Mouse (Mus musculus) CH12.LX (cell line): ENCODE measurements around the gene Rilpl1. TPM values are rescaled to one million over a fixed set of nuclear protein-coding genes. Genes with fewer than 3 reads are reported as not detected.
A peak's percentile ranks its signal among the peaks of the same experiment; 100 is the strongest.

ENCODE experiments used
- DNase-seq: peaks from one replicate; pipeline ENCODE4 v3.0.0-alpha.2; 2013; ENCODE audit errors: extremely low read depth
- H3K27ac ChIP-seq: 2 replicates; pipeline ENCODE4 v1.5.1; 2012; ENCODE audit warnings: low read depth, mild to moderate bottlenecking, control low read depth, moderate library complexity; ENCODE audit not compliant: insufficient read depth
- H3K27me3 ChIP-seq: replicated peaks from 2 replicates; pipeline ENCODE3; 2012; ENCODE audit warnings: inconsistent platforms
- H3K36me3 ChIP-seq, 2 experiments: replicated peaks in 1 of 2; 2 replicates each; pipeline versions ENCODE3 to v1.6.1; 2012; ENCODE audit warnings: inconsistent platforms in 1 of 2, low read length in 1 of 2, mild to moderate bottlenecking in 1 of 2, mixed read lengths in 1 of 2, moderate library complexity in 1 of 2; ENCODE audit not compliant: control insufficient read depth in 1 of 2, insufficient read depth in 1 of 2
- H3K4me1 ChIP-seq, 2 experiments: 2 replicates each; pipeline ENCODE4 v1.6.1; 2012; ENCODE audit warnings: inconsistent platforms in 1 of 2, moderate library complexity in 1 of 2; ENCODE audit not compliant: insufficient read depth in 2 of 2, control insufficient read depth in 1 of 2
- H3K4me2 ChIP-seq: 2 replicates; pipeline ENCODE4 v1.6.1; 2012; ENCODE audit warnings: low read depth, mild to moderate bottlenecking, control low read depth; ENCODE audit not compliant: poor library complexity, insufficient read depth, severe bottlenecking
- H3K4me3 ChIP-seq, 3 experiments: fragments of 150-350 bp in 1 of 3; sonication (generic) in 1 of 3; replicated peaks in 1 of 3; 2 replicates each; pipeline versions ENCODE3 to v1.5.1; 2011 to 2012; ENCODE audit warnings: low read depth in 2 of 3, low read length in 2 of 3, mild to moderate bottlenecking in 2 of 3, moderate library complexity in 2 of 3, control low read depth in 1 of 3, improper control_type of control experiment in 1 of 3, inconsistent platforms in 1 of 3, mixed read lengths in 1 of 3; ENCODE audit not compliant: poor library complexity in 1 of 3
- H3K79me2 ChIP-seq: replicated peaks from 2 replicates; pipeline ENCODE4 v1.6.1; 2012; ENCODE audit warnings: mild to moderate bottlenecking, moderate library complexity; ENCODE audit not compliant: control insufficient read depth, poor library complexity, insufficient read depth, severe bottlenecking; ENCODE audit errors: extremely low read depth
- H3K9ac ChIP-seq: 2 replicates; pipeline ENCODE4 v1.6.1; 2012; ENCODE audit warnings: low read depth, mild to moderate bottlenecking, control low read depth, moderate library complexity; ENCODE audit not compliant: insufficient read depth
- H3K9me3 ChIP-seq: replicated peaks from 2 replicates; pipeline ENCODE3; 2012; ENCODE audit warnings: low read length, inconsistent platforms, mixed read lengths
- CHD2 ChIP-seq: IDR thresholded peaks from 2 replicates; pipeline ENCODE4 v1.6.1; 2011; ENCODE audit warnings: low read length, improper control_type of control experiment
- CTCF ChIP-seq, 2 experiments: IDR thresholded peaks in 1 of 2; conservative IDR thresholded peaks in 1 of 2; 2 replicates each; pipeline ENCODE4 v1.5.1; 2011 to 2012; ENCODE audit warnings: low read depth in 2 of 2, low read length in 2 of 2, improper control_type of control experiment in 1 of 2, inconsistent platforms in 1 of 2, mild to moderate bottlenecking in 1 of 2, moderate library complexity in 1 of 2
- E2F4 ChIP-seq: IDR thresholded peaks from 2 replicates; pipeline ENCODE4 v1.6.1; 2011; ENCODE audit warnings: low read depth, low read length, improper control_type of control experiment; ENCODE audit not compliant: insufficient replicate concordance
- ETS1 ChIP-seq: conservative IDR thresholded peaks from 2 replicates; pipeline ENCODE4 v1.6.1; 2012; ENCODE audit warnings: low read depth, mild to moderate bottlenecking, inconsistent platforms, low read length, improper control_type of control experiment, moderate library complexity
- IRF4 ChIP-seq: IDR thresholded peaks from 2 replicates; pipeline ENCODE4 v1.6.1; 2014; ENCODE audit warnings: low read depth, mild to moderate bottlenecking, inconsistent platforms, low read length, improper control_type of control experiment
- JUN ChIP-seq: IDR thresholded peaks from 2 replicates; pipeline ENCODE4 v1.6.1; 2011; ENCODE audit warnings: low read depth, mild to moderate bottlenecking, low read length, improper control_type of control experiment, moderate library complexity; ENCODE audit not compliant: insufficient read depth
- JUND ChIP-seq: conservative IDR thresholded peaks from 2 replicates; pipeline ENCODE4 v1.6.1; 2011; ENCODE audit warnings: low read depth, low read length, improper control_type of control experiment
- MAZ ChIP-seq: IDR thresholded peaks from 2 replicates; pipeline ENCODE4 v1.6.1; 2012; ENCODE audit warnings: low read depth, mild to moderate bottlenecking, inconsistent platforms, low read length, improper control_type of control experiment, moderate library complexity
- MEF2A ChIP-seq: IDR thresholded peaks from 2 replicates; pipeline ENCODE4 v1.6.1; 2014; ENCODE audit warnings: low read depth, mild to moderate bottlenecking, inconsistent platforms, low read length, improper control_type of control experiment, borderline replicate concordance
- NRF1 ChIP-seq: IDR thresholded peaks from 2 replicates; pipeline ENCODE4 v1.6.1; 2014; ENCODE audit warnings: low read depth, mild to moderate bottlenecking, inconsistent platforms, low read length, improper control_type of control experiment, moderate library complexity
- PAX5 ChIP-seq: IDR thresholded peaks from 2 replicates; pipeline ENCODE4 v1.6.1; 2012; ENCODE audit warnings: low read length, inconsistent platforms, mixed read lengths
- POLR2A ChIP-seq: IDR thresholded peaks from 2 replicates; pipeline ENCODE4 v1.6.1; 2011; ENCODE audit warnings: low read depth, mild to moderate bottlenecking, improper control_type of control experiment, low read length
- RAD21 ChIP-seq: IDR thresholded peaks from 2 replicates; pipeline ENCODE4 v1.6.1; 2011; ENCODE audit warnings: low read depth, mild to moderate bottlenecking, low read length, improper control_type of control experiment, moderate library complexity
- SIN3A ChIP-seq: IDR thresholded peaks from 2 replicates; pipeline ENCODE4 v1.6.1; 2012; ENCODE audit warnings: low read length, improper control_type of control experiment, inconsistent platforms
- TBP ChIP-seq: conservative IDR thresholded peaks from 2 replicates; pipeline ENCODE4 v1.6.1; 2011; ENCODE audit warnings: low read depth, low read length, improper control_type of control experiment
- UBTF ChIP-seq: IDR thresholded peaks from 2 replicates; pipeline ENCODE4 v1.6.1; 2012; ENCODE audit warnings: low read depth, mild to moderate bottlenecking, inconsistent platforms, low read length, improper control_type of control experiment, moderate library complexity
- ZKSCAN1 ChIP-seq: IDR thresholded peaks from 2 replicates; pipeline ENCODE4 v1.6.1; 2012; ENCODE audit warnings: low read depth, inconsistent platforms, low read length, improper control_type of control experiment, borderline replicate concordance
- ZMIZ1 ChIP-seq: IDR thresholded peaks from 2 replicates; pipeline ENCODE4 v1.6.1; 2012; ENCODE audit warnings: low read depth, mild to moderate bottlenecking, inconsistent platforms, low read length, improper control_type of control experiment
- dilution Hi-C: fragments of 300-500 bp; cut with MboI; formaldehyde crosslinking; loops from 2 replicates; pipeline ENCODE4 v1.14.3; 2020; ENCODE audit warnings: low sequenced_read_pairs; ENCODE audit not compliant: extremely low pct_unique_long_range_greater_than_20kb, extremely low pct_ligation_motif_present
- in situ Hi-C: fragments of 300-500 bp; cut with MboI; formaldehyde crosslinking; loops from 3 replicates; pipeline ENCODE4 v1.14.3; 2019; ENCODE audit warnings: low sequenced_read_pairs, low pct_ligation_motif_present, low pct_unique_long_range_greater_than_20kb, mixed read lengths
- polyA plus RNA-seq: library from polyadenylated mRNA; unstranded; fragments of >175 nt; gene quantifications from 2 replicates; pipeline ENCODE4 v1.2.1, GENCODE M21; 2012; ENCODE audit warnings: low read depth; ENCODE audit not compliant: insufficient read length
- total RNA-seq, 2 experiments: library from RNA; depleted of rRNA; stranded (reverse); fragments of 300-350 nt in 1 of 2; fragments of >200 nt in 1 of 2; gene quantifications; 2 replicates each; pipeline ENCODE4 v1.2.3; 2012 to 2014

The Rilpl1 gene
- total and polyA plus RNA-seq, 3 experiments: 3.1 to 5.7 (median 5.4) TPM

DNA sequence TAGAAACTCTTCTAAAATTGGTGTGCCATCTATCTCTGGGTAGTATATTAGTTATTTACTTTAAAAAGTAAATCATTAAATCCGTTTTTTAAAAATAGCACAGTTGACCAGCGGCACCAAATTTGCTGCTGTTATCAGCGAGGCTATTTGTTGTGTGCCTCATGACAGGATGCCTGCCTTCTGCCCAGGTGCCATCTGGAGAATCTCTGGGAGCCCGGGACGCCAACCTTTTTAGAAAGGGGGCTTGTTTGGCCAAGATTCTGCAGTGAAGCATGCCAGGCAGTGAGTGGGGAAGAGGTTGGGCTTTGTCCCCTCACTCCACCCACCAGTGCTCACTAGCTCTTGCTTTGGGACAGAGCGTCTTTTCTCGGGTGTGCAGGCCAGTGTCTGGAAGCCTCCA is 81.1 kb downstream of the Rilpl1 start:
- H3K4me1 ChIP-seq: peaks cover 15 to 70% of the 10 kb centered on the region in 2 experiments

DNA sequence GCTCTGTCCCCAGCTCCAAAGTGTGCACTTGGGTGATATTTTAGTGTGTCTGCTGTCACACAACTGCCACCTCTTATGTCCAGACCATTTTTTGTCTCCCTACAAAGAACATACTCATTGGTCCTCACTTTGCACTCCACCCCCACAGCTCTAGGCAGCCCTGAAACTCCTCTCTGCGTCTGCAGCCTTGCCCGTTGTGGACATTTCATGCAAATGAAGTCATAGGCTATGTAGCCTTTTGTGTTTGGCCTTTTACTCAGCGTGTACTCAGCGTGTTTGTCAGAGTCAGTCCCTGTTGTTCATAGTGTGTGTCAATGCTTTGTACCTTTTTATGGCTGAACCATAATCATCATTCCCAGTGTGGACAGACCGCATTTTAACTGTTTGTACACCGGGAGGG is 81.7 kb downstream of the Rilpl1 start:
- TF ChIP-seq POLR2A: no peak
- no peak for TF ChIP-seq MAZ
- TF ChIP-seq ETS1: no peak; the same call in 1 of the 2 replicates
- TF ChIP-seq CTCF (conservative IDR thresholded peaks at IDR 0.05 in 1 of 2, IDR thresholded peaks at IDR 0.05 in 1 of 2; ENCODE audit: low read depth in 2 of 2, low read length in 2 of 2): no peak
- no peak for TF ChIP-seq NRF1
- TF ChIP-seq MEF2A: 0 out of 2 replicates have a peak, but pooled peaks have one; percentile 14
- no peak for TF ChIP-seq RAD21
- TF ChIP-seq SIN3A: peak; percentile 35; the same call in 1 of the 2 replicates
- TF ChIP-seq ZKSCAN1: no peak
- peak; percentile 28; the same call in 1 of the 2 replicates for TF ChIP-seq CHD2
- no peak for TF ChIP-seq JUND
- DNase-seq: no peak
- dilution Hi-C loops (no loop called here), in situ Hi-C loops (loop anchor here (25.0 kb wide), 1 partner anchor 413 kb away; the partner anchor contains the start of genes Ccdc92 and Zfp664)
- H3K4me2 ChIP-seq: peak overlapping the region; percentile 48
- H3K4me1 ChIP-seq: peaks cover 15 to 73% of the 10 kb centered on the region in 2 experiments
- no peaks in the 10 kb centered on the region for H3K9me3 ChIP-seq
- H3K79me2 ChIP-seq: peaks cover 90% of the 10 kb centered on the region
- H3K27ac ChIP-seq: peak overlapping the region; percentile 82
- no peaks in the 10 kb centered on the region for H3K27me3 ChIP-seq
- H3K36me3 ChIP-seq: peaks cover 63 to 70% of the 10 kb centered on the region in 2 experiments
- peak overlapping the region; percentile 27; the same call in 1 of the 2 replicates for H3K9ac ChIP-seq
- no peak overlapping the region for H3K4me3 ChIP-seq

More for the DNA sequence above, 81.1 kb downstream of the Rilpl1 start:
- TF ChIP-seq TBP: no peak
- no peak for TF ChIP-seq POLR2A
- no peak for TF ChIP-seq E2F4
- TF ChIP-seq UBTF: no peak
- no peak for TF ChIP-seq ZMIZ1
- no peak for TF ChIP-seq IRF4
- no peak for TF ChIP-seq JUN
- TF ChIP-seq PAX5: no peak
- no peak for TF ChIP-seq CTCF (conservative IDR thresholded peaks at IDR 0.05 in 1 of 2, IDR thresholded peaks at IDR 0.05 in 1 of 2; ENCODE audit: low read depth in 2 of 2, low read length in 2 of 2)
- in situ Hi-C loops: no loop called here
- Histone ChIP-seq H3K4me3 (no peak overlapping the region), H3K79me2 (peaks cover 90% of the 10 kb centered on the region), H3K9me3 (no peaks in the 10 kb centered on the region), H3K9ac (no peak overlapping the region), H3K36me3 (peaks cover 68 to 75% of the 10 kb centered on the region in 2 experiments), H3K27me3 (no peaks in the 10 kb centered on the region), H3K4me2 (no peak overlapping the region), H3K27ac (no peak overlapping the region)
- dilution Hi-C loops: no loop called here
- no peak for DNase-seq
